Mouse (Mus musculus): Measurements from ENCODE around the gene Mtm1. TPM values are rescaled to one million over a fixed set of nuclear protein-coding genes. Genes with fewer than 3 reads are reported as not detected.
A peak's percentile ranks its signal among the peaks of the same experiment; 100 is the strongest.
"Not testable (repeated sequence)": the region's sequence is repeated elsewhere in the genome, so short reads cannot be mapped to it uniquely, and the experiment has no call there.

The Mtm1 gene
- polyA plus RNA-seq, 1 experiment from 2014 or later: 6.9 TPM

DNA sequence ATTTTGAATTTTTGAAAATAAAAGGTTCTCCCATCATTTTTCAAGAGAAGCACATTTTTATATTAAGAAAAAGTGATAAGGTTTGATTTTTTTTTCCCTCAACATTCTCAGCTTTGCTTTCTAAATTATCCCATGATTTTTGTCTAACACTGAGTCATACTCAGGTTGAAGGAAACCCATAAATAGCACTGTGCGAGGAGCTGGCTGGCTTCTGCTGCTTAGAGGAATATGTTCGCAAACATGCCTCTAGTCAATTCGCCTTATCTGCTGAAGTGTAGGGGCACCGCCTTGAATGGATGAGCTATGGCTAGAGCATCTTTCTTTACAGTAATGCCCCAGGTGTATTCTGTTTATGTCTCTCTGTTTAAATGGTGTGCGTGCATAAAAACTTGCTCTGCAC, 103.8 kb downstream of the Mtm1 start:
- H3K9me3 ChIP-seq (ENCODE audit: control insufficient read depth, low read length): no peaks in the 10 kb centered on the region
- WGBS: 78% methylated on average over 5 of the region's 5 CpGs
- no peaks in the 10 kb centered on the region for H3K36me3 ChIP-seq (ENCODE audit: control insufficient read depth, insufficient read depth, low read length)
- H3K27me3 ChIP-seq (ENCODE audit: control insufficient read depth, insufficient read depth, low read depth, low read length): no peaks in the 10 kb centered on the region
- H3K4me1 ChIP-seq (replicated peaks; ENCODE audit: control insufficient read depth, insufficient read depth, low read length): no peaks in the 10 kb centered on the region
- ATAC-seq (ENCODE audit: low read depth): no peak
- H3K4me2 ChIP-seq (ENCODE audit: low read depth, low read length): no peak overlapping the region
- H3K9ac ChIP-seq (ENCODE audit: low read length): no peak overlapping the region
- H3K27ac ChIP-seq (ENCODE audit: low read length): no peak overlapping the region
- H3K4me3 ChIP-seq (ENCODE audit: low read length): no peak overlapping the region

DNA sequence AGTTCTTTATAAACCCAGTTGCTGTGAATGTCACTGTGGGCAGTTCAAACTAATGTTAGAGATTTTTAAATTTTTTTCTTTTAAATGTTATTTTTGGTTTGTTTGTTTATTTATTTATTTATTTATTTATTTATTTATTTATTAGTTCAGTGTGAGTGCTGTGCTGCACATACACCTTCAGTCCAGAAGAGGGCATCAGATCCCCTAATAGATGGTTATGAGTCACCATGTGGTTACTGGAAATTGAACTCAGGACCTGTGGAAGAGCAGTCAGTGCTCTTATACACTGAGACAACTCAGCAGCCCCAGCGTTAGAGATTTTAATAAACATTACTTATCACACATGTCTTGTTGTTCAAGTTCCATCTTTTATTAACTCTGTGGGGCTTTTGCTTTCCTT, 141.5 kb downstream of the Mtm1 start:
- Histone ChIP-seq H3K9me3 (ENCODE audit: control insufficient read depth, low read length) (no peaks in the 10 kb centered on the region), H3K36me3 (ENCODE audit: control insufficient read depth, insufficient read depth, low read length) (no peaks in the 10 kb centered on the region), H3K4me1 (replicated peaks; ENCODE audit: control insufficient read depth, insufficient read depth, low read length) (no peaks in the 10 kb centered on the region), H3K4me2 (ENCODE audit: low read depth, low read length) (no peak overlapping the region), H3K27ac (ENCODE audit: low read length) (no peak overlapping the region), H3K27me3 (ENCODE audit: control insufficient read depth, insufficient read depth, low read depth, low read length) (no peaks in the 10 kb centered on the region), H3K4me3 (ENCODE audit: low read length) (no peak overlapping the region), H3K9ac (ENCODE audit: low read length) (no peak overlapping the region)
- 65% methylated on average over 1 of the region's 1 CpGs for WGBS
- ATAC-seq (ENCODE audit: low read depth): no peak

DNA sequence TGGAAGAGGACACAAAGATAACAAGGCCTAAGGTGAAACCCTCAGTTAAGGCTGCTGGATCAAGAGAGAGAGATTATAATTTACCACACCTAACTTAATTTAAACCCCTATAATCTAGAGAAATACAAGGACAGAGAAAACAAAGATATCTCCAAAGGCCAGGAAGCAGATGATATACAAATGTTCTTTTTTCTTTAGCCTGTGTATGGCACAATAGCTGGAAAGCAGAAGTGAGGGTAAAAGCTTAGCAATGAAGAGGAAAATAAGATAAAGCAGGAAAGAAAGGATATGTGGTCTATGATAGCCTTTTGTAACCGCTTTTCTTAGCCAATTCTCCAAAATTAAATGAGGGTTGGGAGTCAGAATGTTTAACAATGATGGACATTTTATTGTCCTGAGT, 144.8 kb downstream of the Mtm1 start:
- H3K9me3 ChIP-seq (ENCODE audit: control insufficient read depth, low read length): no peaks in the 10 kb centered on the region
- ATAC-seq (ENCODE audit: low read depth): no peak
- H3K4me1 ChIP-seq (replicated peaks; ENCODE audit: control insufficient read depth, insufficient read depth, low read length): no peaks in the 10 kb centered on the region
- no peak overlapping the region for H3K4me2 ChIP-seq (ENCODE audit: low read depth, low read length)
- H3K27ac ChIP-seq (ENCODE audit: low read length): no peak overlapping the region
- 48% methylated on average over 1 of the region's 1 CpGs for WGBS
- no peaks in the 10 kb centered on the region for H3K27me3 ChIP-seq (ENCODE audit: control insufficient read depth, insufficient read depth, low read depth, low read length)
- H3K36me3 ChIP-seq (ENCODE audit: control insufficient read depth, insufficient read depth, low read length): no peaks in the 10 kb centered on the region
- H3K9ac ChIP-seq (ENCODE audit: low read length): no peak overlapping the region
- no peak overlapping the region for H3K4me3 ChIP-seq (ENCODE audit: low read length)

- H3K36me3 ChIP-seq (ENCODE audit: control insufficient read depth, insufficient read depth, low read length); H3K4me3 ChIP-seq (ENCODE audit: low read length); H3K9me3 ChIP-seq (ENCODE audit: control insufficient read depth, low read length); H3K4me2 ChIP-seq (ENCODE audit: low read depth, low read length); ATAC-seq (ENCODE audit: low read depth); H3K27me3 ChIP-seq (ENCODE audit: control insufficient read depth, insufficient read depth, low read depth, low read length); H3K27ac ChIP-seq (ENCODE audit: low read length); H3K9ac ChIP-seq (ENCODE audit: low read length); H3K4me1 ChIP-seq (replicated peaks; ENCODE audit: control insufficient read depth, insufficient read depth, low read length): not testable (repeated sequence)
- 88% methylated on average over 10 of the region's 10 CpGs for WGBS
These were observed 151.2 kb downstream of the Mtm1 start for GRCm38 (mm10) chrX:71361793-71362192.

DNA sequence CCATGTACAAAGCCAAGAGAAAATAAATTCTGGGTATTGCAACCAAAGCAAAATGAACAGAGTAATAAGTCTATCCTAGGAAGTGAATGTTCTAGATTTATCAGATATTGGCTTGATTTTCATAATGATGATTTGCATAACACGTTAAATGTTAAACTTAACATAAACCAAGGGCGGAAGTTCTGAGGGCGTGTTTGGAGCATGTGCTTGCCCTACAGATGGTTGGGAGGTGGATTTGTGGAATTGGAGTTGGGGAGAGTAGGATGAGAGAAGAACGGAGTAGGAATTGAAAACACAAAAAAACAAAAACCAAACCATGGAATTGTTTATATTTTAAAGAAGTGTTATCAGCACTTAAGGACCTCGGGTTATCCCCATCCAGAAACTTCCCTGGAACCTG, 153.5 kb downstream of the Mtm1 start:
- no peaks in the 10 kb centered on the region for H3K36me3 ChIP-seq (ENCODE audit: control insufficient read depth, insufficient read depth, low read length)
- ATAC-seq (ENCODE audit: low read depth): no peak
- WGBS: 58% methylated on average over 5 of the region's 5 CpGs
- H3K4me3 ChIP-seq (ENCODE audit: low read length): peak overlapping the region; percentile 65
- no peaks in the 10 kb centered on the region for H3K9me3 ChIP-seq (ENCODE audit: control insufficient read depth, low read length)
- no peak overlapping the region for H3K27ac ChIP-seq (ENCODE audit: low read length)
- H3K4me2 ChIP-seq (ENCODE audit: low read depth, low read length): peak overlapping the region; percentile 61
- peak overlapping the region; percentile 74 for H3K9ac ChIP-seq (ENCODE audit: low read length)
- no peaks in the 10 kb centered on the region for H3K27me3 ChIP-seq (ENCODE audit: control insufficient read depth, insufficient read depth, low read depth, low read length)
- no peaks in the 10 kb centered on the region for H3K4me1 ChIP-seq (replicated peaks; ENCODE audit: control insufficient read depth, insufficient read depth, low read length)

DNA sequence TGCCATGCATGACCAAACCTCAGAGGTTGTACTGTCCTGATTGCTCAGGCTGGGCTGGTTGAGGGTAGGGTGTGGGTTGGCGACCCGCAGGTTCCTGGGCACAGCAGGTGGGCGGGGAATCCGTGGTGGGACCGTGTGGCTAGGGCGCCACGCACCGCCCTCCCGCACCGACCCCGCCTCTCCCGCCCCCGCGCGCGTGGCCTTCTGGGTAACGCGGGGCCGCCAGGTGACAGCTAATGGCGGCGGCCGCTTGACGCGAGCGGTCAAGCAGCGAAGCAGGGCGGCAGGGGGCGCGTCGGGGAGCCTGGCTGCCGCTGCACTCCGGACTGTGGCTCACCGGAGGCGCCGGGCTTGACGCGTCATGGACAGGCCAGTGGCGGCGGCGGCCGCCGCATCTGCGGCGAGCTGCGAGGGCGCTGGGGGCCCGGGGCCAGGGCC, 154.0 kb downstream of the Mtm1 start, which contains the start of gene Mtmr1:
Gene Mtmr1, plus strand, starts transcription at position 207 of the 438 bp plus-strand sequence.
- 15% methylated on average over 13 of the region's 47 CpGs for WGBS
- H3K9ac ChIP-seq (ENCODE audit: low read length): peak within 1 kb of the TSS; percentile 74
- peak within 1 kb of the TSS; percentile 61 for H3K4me2 ChIP-seq (ENCODE audit: low read depth, low read length)
- ATAC-seq (ENCODE audit: low read depth): peak; percentile 94
- H3K9me3 ChIP-seq (ENCODE audit: control insufficient read depth, low read length): no peaks in the 10 kb centered on the region
- H3K27ac ChIP-seq (ENCODE audit: low read length): peak within 1 kb of the TSS; percentile 63
- H3K27me3 ChIP-seq (ENCODE audit: control insufficient read depth, insufficient read depth, low read depth, low read length): no peaks in the 10 kb centered on the region
- H3K4me1 ChIP-seq (replicated peaks; ENCODE audit: control insufficient read depth, insufficient read depth, low read length): no peaks in the 10 kb centered on the region
- peak within 1 kb of the TSS; percentile 65 for H3K4me3 ChIP-seq (ENCODE audit: low read length)
- H3K36me3 ChIP-seq (ENCODE audit: control insufficient read depth, insufficient read depth, low read length): no peaks in the 10 kb centered on the region

DNA sequence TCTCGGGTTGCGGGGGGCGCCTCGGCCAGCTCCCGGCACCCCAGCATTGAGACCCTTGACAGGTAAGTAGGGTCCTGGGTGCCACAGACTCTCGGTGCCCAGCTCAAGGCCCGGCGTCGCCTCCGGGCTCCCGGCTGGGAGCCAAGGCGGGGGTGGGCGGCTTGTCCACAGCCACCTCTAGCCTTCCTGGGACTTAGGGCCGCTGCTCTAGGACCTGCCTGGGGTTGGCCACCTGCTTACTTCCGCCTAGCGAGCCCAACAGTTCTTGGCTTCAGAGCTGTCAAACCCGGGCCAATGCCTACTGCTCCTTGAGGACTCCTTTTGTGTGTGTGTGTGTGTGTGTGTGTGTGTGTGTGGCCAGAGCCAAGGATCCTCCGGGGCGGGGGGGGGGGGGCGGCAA, 154.4 kb downstream of the Mtm1 start:
- no peaks in the 10 kb centered on the region for H3K27me3 ChIP-seq (ENCODE audit: control insufficient read depth, insufficient read depth, low read depth, low read length)
- 15% methylated on average over 6 of the region's 20 CpGs for WGBS
- H3K36me3 ChIP-seq (ENCODE audit: control insufficient read depth, insufficient read depth, low read length): no peaks in the 10 kb centered on the region
- H3K9me3 ChIP-seq (ENCODE audit: control insufficient read depth, low read length): no peaks in the 10 kb centered on the region
- peak overlapping the region; percentile 65 for H3K4me3 ChIP-seq (ENCODE audit: low read length)
- H3K4me1 ChIP-seq (replicated peaks; ENCODE audit: control insufficient read depth, insufficient read depth, low read length): no peaks in the 10 kb centered on the region
- peak; percentile 71 for ATAC-seq (ENCODE audit: low read depth)
- H3K27ac ChIP-seq (ENCODE audit: low read length): peak overlapping the region; percentile 63
- peak overlapping the region; percentile 74 for H3K9ac ChIP-seq (ENCODE audit: low read length)
- H3K4me2 ChIP-seq (ENCODE audit: low read depth, low read length): peak overlapping the region; percentile 61

Other genes starting within 250 kb of the Mtm1 start
- 2.9 and 4.4 TPM in 2 replicates for gene Mamld1, start 160.5 kb upstream of the Mtm1 start, polyA plus RNA-seq (2015; fragmentation: Nextera tagmentation; extraction: Ambion mirVana)
- 9.1 and 9.9 TPM in 2 replicates for gene Mtmr1, start 154.0 kb downstream of the Mtm1 start, polyA plus RNA-seq (2015; fragmentation: Nextera tagmentation; extraction: Ambion mirVana)